Mouse (Mus musculus) neural tube, embryonic 15.5 days (tissue): ENCODE measurements around the gene Chd1l. TPM values are rescaled to one million over a fixed set of nuclear protein-coding genes. Genes with fewer than 3 reads are reported as not detected.

Source experiments
- ATAC-seq: fragments of 200-750 bp; cut with Nextera tagmentation; 2 replicates; pipeline ENCODE4 v1.8.0; 2017; ENCODE audit warnings: mild to moderate bottlenecking, moderate TSS enrichment, moderate library complexity; ENCODE audit not compliant: low FRiP score
- H3K27ac ChIP-seq: fragments of 300-500 bp; sonication (generic); replicated peaks from 2 replicates; pipeline ENCODE4 v1.5.1; 2015; ENCODE audit warnings: mild to moderate bottlenecking, inconsistent platforms
- H3K27me3 ChIP-seq: fragments of 300-500 bp; sonication (generic); replicated peaks from 2 replicates; pipeline ENCODE4 v1.6.1; 2015; ENCODE audit warnings: inconsistent platforms
- H3K36me3 ChIP-seq: fragments of 300-500 bp; sonication (generic); 2 replicates; pipeline ENCODE4 v1.6.1; 2015; ENCODE audit warnings: inconsistent platforms
- H3K4me1 ChIP-seq: fragments of 300-500 bp; sonication (generic); 2 replicates; pipeline ENCODE4 v1.6.1; 2015; ENCODE audit warnings: inconsistent platforms
- H3K4me2 ChIP-seq: fragments of 300-500 bp; sonication (generic); 2 replicates; pipeline ENCODE4 v1.6.1; 2015; ENCODE audit warnings: inconsistent platforms, mild to moderate bottlenecking, moderate library complexity
- H3K4me3 ChIP-seq: fragments of 300-500 bp; sonication (generic); replicated peaks from 2 replicates; pipeline ENCODE4 v1.5.1; 2015; ENCODE audit warnings: mild to moderate bottlenecking, inconsistent platforms
- H3K9ac ChIP-seq: fragments of 300-500 bp; sonication (generic); replicated peaks from 2 replicates; pipeline ENCODE4 v1.6.1; 2015; ENCODE audit warnings: mild to moderate bottlenecking, inconsistent platforms
- H3K9me3 ChIP-seq: fragments of 300-500 bp; sonication (generic); replicated peaks from 2 replicates; pipeline ENCODE4 v1.6.1; 2016; ENCODE audit warnings: inconsistent platforms
- WGBS: fragments of 180-500 bp; shearing (Covaris S2); methylation state at CpG from one replicate; pipeline ENCODE4 v1.1.7; 2015; ENCODE audit warnings: mixed read lengths; 5-methylcytosine and 5-hydroxymethylcytosine counted together
- polyA plus RNA-seq: library from polyadenylated mRNA; unstranded; fragments of >200 nt; fragmentation: Nextera tagmentation; extraction: Ambion mirVana; gene quantifications from 2 replicates; pipeline ENCODE4 v1.2.1, GENCODE M21; 2015

Gene Chd1l
- polyA plus RNA-seq = 4.3 and 8.2 TPM in 2 replicates

DNA sequence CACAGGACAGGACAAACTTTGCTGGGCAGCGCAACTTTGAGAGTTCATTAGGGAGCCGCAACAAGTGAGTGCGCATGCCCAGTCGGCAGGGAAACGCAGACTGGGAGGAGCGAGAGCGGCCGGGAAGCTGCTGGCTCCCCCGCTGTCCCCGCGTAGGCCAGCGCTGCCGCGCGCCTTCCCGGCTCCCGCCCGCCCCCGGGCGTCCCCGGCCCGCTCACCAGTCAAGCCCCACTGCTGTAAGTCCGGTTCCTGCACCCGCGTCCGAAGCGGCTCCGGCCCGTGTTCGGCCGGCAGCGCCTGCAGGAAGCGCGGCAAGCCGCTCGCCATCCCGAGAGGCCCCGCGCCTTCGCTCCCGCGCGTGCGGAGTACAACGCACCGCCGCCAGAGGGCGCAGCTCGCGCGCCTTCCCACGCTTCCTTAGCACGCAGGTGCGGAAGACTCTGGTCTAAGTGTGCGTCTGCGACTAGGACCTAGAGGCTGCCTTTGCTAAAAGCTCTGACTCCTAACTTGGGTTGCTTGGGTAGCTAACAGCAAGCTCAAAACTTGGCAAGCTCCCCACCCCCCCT is at the start of gene Chd1l:
Gene Chd1l, minus strand, starts transcription at position 359 of the 566 bp plus-strand sequence.
- 0% methylated on average over 43 of the region's 56 CpGs for WGBS
- peak within 1 kb of the TSS; percentile 92 for H3K27ac ChIP-seq
- peak within 1 kb of the TSS; percentile 72 for H3K4me3 ChIP-seq
- peak; percentile 96 for ATAC-seq
- H3K4me1 ChIP-seq = peaks cover 7% of the 10 kb centered on the region
- no peaks in the 10 kb centered on the region for H3K9me3 ChIP-seq
- H3K4me2 ChIP-seq = peak within 1 kb of the TSS; percentile 56
- H3K36me3 ChIP-seq = no peaks in the 10 kb centered on the region
- no peaks in the 10 kb centered on the region for H3K27me3 ChIP-seq
- H3K9ac ChIP-seq = peak within 1 kb of the TSS; percentile 85

DNA sequence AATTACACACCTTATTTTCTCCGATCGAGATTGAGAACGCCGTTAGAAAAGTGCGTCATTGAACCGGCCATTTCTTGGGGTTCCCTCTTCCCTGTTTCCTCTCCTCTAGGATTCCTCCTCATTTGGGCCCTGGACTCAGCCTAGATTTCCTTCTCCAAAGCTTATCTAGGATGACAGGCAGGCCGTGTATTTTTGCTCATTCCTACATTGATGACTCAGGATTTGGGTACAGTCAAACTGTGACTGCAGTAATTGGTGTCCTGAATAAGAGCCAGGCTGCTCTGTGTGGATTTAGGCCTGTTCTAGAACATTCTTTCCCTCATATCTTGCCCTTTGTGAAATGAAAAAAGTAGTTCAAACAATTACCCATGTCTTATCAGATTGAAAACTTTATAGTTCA is 49.7 kb upstream of the Chd1l start:
- 62% methylated on average over 7 of the region's 7 CpGs for WGBS
- no peak overlapping the region for H3K27ac ChIP-seq
- H3K4me2 ChIP-seq = peak overlapping the region; percentile 70
- H3K9ac ChIP-seq = 0 out of 2 replicates have a peak overlapping the region, but pooled peaks have one; percentile 20
- H3K9me3 ChIP-seq = no peaks in the 10 kb centered on the region
- no peak for ATAC-seq
- peaks cover 19% of the 10 kb centered on the region for H3K4me1 ChIP-seq
- H3K27me3 ChIP-seq = no peaks in the 10 kb centered on the region
- peak overlapping the region; percentile 89; the same call in 1 of the 2 replicates for H3K4me3 ChIP-seq
- H3K36me3 ChIP-seq = peaks cover 25% of the 10 kb centered on the region

DNA sequence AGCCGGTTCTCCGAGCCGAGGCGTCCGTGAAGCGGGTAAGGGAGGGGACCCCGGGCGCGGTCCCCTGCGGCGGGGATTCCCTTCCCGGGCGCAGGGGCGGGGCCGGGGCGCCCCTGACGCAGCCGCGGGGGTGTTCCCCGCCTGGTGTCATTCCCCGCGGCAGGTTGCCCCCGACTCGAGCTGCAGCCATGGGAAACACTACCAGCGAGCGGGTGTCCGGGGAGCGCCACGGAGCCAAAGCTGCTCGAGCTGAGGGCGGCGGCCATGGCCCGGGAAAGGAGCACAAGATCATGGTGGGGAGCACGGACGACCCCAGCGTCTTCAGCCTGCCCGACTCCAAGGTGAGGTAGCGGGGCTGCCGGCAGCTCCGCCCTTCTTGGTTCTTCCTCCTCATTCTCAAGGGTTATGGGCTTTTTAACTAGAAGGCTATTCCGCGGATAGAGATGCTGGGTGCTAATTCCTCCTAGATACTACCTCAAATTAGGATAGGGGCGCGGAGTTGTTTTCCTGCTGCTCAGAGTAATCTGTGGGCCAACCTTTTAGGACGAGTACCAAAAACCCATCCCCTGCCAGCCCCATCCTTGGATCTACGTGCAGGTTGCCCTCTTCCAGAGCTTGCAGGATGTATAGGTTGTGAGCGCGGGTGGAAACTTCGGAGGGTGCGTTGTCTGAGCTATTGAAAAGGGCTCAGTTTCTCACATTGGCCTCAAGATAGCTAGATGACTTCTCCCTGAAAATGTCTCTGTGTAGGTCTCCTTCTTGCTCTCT is 48.6 kb upstream of the Chd1l start:
- Histone ChIP-seq H3K36me3 (peaks cover 14% of the 10 kb centered on the region), H3K4me3 (peak overlapping the region; percentile 89), H3K9me3 (no peaks in the 10 kb centered on the region), H3K4me2 (peak overlapping the region; percentile 70), H3K9ac (peak overlapping the region; percentile 79), H3K27ac (peak overlapping the region; percentile 84), H3K4me1 (peaks cover 19% of the 10 kb centered on the region), H3K27me3 (no peaks in the 10 kb centered on the region)
- peak; percentile 70 for ATAC-seq
- 1% methylated on average over 49 of the region's 50 CpGs for WGBS

DNA sequence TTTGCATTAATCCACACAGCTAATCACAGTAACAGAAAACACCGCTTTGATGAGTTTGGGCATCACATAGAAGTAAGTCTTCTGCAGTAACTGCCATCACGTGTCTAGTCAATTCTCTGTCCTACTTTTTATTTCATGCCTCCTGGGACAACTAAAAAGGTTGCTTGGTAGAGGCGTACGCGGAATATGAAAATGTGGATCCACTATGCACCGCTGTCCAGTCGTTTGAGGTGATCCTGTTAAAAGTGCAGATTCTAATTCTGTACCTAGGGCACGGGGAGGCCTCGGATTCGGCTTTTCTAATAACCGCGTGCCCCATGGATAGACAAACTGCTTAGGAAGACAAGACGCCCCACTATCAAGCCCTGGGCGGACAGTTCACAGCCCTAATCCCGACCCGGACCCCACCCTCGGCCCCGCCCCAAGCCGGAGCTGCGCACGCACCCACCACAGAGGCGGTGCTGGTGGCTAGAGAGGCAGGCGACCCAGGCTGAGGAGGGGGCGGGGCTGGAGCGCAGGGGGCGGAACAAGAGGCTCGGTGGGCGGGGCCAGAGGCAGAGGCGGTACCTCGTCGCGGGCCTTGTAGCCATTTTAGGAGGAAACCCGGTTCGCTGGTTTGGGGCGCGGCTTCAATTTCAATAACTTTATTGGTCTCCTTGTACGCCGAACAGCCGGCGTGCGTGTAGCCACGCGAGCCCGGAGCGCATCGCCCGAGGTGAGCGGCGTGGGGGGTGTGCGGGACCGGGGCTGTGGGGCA is 47.8 kb upstream of the Chd1l start, which contains the start of gene Prkab2:
Gene Prkab2, plus strand, starts transcription at position 539 of the 757 bp plus-strand sequence.
- Histone ChIP-seq H3K27ac (peak within 1 kb of the TSS; percentile 84), H3K9ac (peak within 1 kb of the TSS; percentile 79), H3K4me2 (peak within 1 kb of the TSS; percentile 70), H3K4me1 (peaks cover 19% of the 10 kb centered on the region), H3K36me3 (peaks cover 7% of the 10 kb centered on the region; the same call in 1 of the 2 replicates), H3K4me3 (peak within 1 kb of the TSS; percentile 89), H3K9me3 (no peaks in the 10 kb centered on the region), H3K27me3 (no peaks in the 10 kb centered on the region)
- under 1% methylated on average over 50 of the region's 51 CpGs for WGBS
- peak; percentile 97 for ATAC-seq

DNA sequence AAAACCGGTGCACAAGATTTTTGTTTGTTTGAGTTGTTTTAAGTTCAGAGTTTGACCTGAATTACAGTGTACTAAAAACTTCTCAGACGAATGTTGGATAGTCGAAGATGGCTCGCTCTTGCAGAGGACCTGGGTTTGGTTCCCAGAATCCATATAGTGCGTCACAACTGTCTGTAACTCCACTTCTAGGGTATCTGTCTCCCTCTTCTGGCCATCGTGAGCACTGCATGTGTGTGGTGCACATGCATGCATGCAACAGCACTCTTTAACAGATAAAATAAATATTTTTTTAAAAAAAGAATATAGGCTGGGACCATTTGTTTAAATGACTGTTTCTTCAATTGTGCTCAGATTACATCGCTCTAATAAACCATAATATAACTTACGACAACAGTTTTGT is 44.9 kb upstream of the Chd1l start:
- Histone ChIP-seq H3K36me3 (no peaks in the 10 kb centered on the region), H3K27me3 (no peaks in the 10 kb centered on the region), H3K27ac (no peak overlapping the region), H3K4me1 (peaks cover 17% of the 10 kb centered on the region), H3K9me3 (no peaks in the 10 kb centered on the region), H3K4me2 (no peak overlapping the region), H3K9ac (no peak overlapping the region), H3K4me3 (no peak overlapping the region)
- 83% methylated on average over 8 of the region's 8 CpGs for WGBS
- no peak for ATAC-seq

DNA sequence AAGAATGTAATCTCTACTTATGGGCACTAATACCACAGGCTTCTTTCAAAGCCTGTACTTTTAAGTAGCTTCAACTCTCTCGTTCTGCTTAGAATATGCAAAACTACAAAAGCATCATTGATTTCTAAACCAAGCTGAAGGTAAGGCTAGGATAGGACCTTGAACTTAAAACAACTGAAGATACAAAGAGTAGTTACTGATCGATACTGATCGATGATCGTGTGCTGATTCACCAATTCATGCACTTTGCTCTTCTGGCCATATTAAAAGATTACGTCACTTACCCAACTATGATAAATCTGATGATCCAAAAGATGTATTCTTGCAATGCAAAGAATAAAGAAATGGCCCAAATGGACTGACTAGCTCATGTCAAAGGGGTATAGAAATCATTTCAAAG is 43.8 kb upstream of the Chd1l start:
- 91% methylated on average over 5 of the region's 5 CpGs for WGBS

DNA sequence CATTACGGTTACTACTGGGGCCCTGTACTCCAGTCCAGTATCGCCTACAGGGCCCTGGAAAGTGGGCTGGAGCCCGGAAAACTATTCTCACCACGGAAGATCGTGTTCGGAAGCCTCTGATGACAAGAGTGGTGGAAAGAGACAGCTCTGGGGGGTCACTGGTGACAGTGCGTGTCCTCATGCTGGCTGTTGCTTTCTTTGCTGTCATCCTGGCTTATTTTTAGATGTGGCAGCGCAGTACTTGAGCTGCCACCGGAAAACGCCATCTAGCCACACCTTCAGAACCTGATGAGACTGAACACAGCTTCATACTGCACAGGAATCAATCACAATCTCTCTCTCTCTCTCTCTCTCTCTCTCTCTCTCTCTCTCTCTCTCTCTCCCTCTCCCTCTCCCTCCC is 41.6 kb upstream of the Chd1l start:
- Histone ChIP-seq H3K27ac (no peak overlapping the region), H3K4me2 (no peak overlapping the region), H3K27me3 (no peaks in the 10 kb centered on the region), H3K4me3 (no peak overlapping the region), H3K4me1 (no peaks in the 10 kb centered on the region), H3K36me3 (no peaks in the 10 kb centered on the region), H3K9me3 (no peaks in the 10 kb centered on the region), H3K9ac (no peak overlapping the region)
- no peak for ATAC-seq
- WGBS = 82% methylated on average over 10 of the region's 10 CpGs

More for the DNA sequence above, 43.8 kb upstream of the Chd1l start:
- no peaks in the 10 kb centered on the region for H3K36me3 ChIP-seq
- H3K4me2 ChIP-seq = no peak overlapping the region
- H3K27me3 ChIP-seq = no peaks in the 10 kb centered on the region
- ATAC-seq = no peak
- H3K9me3 ChIP-seq = no peaks in the 10 kb centered on the region
- no peak overlapping the region for H3K4me3 ChIP-seq
- peaks cover 6% of the 10 kb centered on the region for H3K4me1 ChIP-seq
- no peak overlapping the region for H3K9ac ChIP-seq
- H3K27ac ChIP-seq = no peak overlapping the region

DNA sequence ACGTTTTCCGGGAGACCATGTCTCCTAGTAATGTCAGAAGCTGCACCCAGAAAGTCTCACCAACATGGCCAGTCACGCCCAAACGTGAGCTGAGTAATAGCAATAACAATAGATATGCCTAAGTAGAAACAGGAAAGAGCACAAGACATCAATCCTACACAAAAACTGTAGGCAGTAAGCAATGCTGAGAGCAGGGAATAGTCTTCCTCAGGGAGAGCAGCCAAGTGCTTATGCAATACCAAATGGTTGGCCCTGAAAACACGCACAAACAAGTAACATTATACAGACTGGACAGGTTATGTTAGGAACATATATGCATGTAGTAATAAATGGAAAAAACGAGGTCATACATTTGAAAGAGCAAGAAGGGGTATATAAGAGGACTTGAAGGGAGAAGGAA is 39.5 kb upstream of the Chd1l start:
- H3K4me2 ChIP-seq = no peak overlapping the region
- H3K36me3 ChIP-seq = no peaks in the 10 kb centered on the region
- WGBS = 80% methylated on average over 6 of the region's 6 CpGs
- H3K4me3 ChIP-seq = no peak overlapping the region
- H3K27ac ChIP-seq = no peak overlapping the region
- no peaks in the 10 kb centered on the region for H3K27me3 ChIP-seq
- no peaks in the 10 kb centered on the region for H3K4me1 ChIP-seq
- no peaks in the 10 kb centered on the region for H3K9me3 ChIP-seq
- no peak for ATAC-seq
- no peak overlapping the region for H3K9ac ChIP-seq

DNA sequence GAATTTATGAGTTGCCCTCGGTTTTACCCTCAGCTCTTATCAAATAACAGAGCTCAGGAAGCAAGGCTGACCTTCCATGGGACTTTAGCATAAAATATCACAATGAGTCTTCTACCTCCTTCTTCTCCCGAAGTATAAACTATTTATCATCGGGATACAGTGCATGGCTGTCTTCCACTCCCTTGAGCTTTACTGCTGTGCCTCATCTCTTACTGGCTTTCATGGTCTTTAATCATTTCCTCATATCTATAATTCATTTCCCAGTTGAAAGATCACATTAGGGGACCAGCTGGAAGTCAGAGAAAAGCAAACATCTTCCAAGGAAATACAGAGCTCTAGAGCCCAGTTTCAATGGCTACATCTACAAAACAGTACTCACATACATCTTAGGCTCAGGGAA is 39.0 kb upstream of the Chd1l start:
- Histone ChIP-seq H3K36me3 (no peaks in the 10 kb centered on the region), H3K9ac (no peak overlapping the region), H3K4me3 (no peak overlapping the region), H3K27me3 (no peaks in the 10 kb centered on the region), H3K4me1 (no peaks in the 10 kb centered on the region), H3K9me3 (no peaks in the 10 kb centered on the region), H3K4me2 (no peak overlapping the region), H3K27ac (no peak overlapping the region)
- WGBS = 85% methylated on average over 3 of the region's 3 CpGs
- no peak for ATAC-seq

DNA sequence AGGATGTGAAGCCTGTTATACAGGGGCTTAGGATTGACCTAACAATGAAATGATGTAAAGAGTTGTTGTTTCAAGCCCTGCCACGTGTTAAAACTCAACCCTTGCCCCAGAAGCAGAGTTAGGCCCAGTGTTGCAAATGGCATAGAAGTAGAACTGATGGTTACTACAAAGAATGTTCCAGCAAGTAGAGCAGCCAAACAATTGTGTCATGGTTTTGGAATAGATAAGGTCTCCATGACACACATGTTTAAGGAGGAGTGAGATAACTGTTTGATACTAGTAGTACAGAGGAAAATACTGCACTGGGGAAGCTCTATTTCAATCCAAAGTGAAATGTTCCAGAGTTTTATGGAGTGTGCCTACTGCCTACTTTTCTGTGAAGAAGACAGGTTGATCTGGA is 38.5 kb upstream of the Chd1l start:
- Histone ChIP-seq H3K9ac (no peak overlapping the region), H3K36me3 (no peaks in the 10 kb centered on the region), H3K27ac (no peak overlapping the region), H3K4me2 (no peak overlapping the region), H3K4me3 (no peak overlapping the region), H3K4me1 (no peaks in the 10 kb centered on the region), H3K9me3 (no peaks in the 10 kb centered on the region), H3K27me3 (no peaks in the 10 kb centered on the region)
- 58% methylated on average over 1 of the region's 1 CpGs for WGBS
- no peak for ATAC-seq

DNA sequence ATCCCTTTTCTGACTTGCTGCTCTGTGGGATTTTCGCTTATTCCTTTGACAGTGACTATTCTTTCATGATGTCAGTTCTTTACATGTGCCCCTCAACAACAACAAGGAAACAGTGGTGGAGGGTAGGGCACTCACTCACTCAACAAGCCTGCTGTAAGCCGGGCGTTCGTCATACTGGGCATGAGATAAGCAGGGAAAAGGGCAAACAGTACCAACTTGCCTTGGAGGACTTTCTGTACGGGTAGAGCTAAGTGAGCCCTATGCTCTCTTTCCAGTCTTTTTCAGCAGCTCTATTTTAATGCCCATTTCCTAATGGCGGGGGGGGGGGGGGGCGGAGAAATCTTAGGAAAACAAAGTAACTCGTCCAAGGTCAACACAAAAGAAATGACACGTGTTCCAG is 32.0 kb upstream of the Chd1l start:
- WGBS = 88% methylated on average over 9 of the region's 9 CpGs
- H3K9ac ChIP-seq = no peak overlapping the region
- no peaks in the 10 kb centered on the region for H3K9me3 ChIP-seq
- H3K36me3 ChIP-seq = no peaks in the 10 kb centered on the region
- H3K27me3 ChIP-seq = no peaks in the 10 kb centered on the region
- no peak for ATAC-seq
- H3K4me1 ChIP-seq = no peaks in the 10 kb centered on the region
- H3K4me3 ChIP-seq = no peak overlapping the region
- no peak overlapping the region for H3K27ac ChIP-seq
- H3K4me2 ChIP-seq = no peak overlapping the region
